Mouse (Mus musculus): ENCODE data around the gene Krt15. TPM values are rescaled to one million over a fixed set of nuclear protein-coding genes. Genes with fewer than 3 reads are reported as not detected.

Krt15 gene
- total RNA-seq, 2 experiments from 2014 or later = not detected

DNA sequence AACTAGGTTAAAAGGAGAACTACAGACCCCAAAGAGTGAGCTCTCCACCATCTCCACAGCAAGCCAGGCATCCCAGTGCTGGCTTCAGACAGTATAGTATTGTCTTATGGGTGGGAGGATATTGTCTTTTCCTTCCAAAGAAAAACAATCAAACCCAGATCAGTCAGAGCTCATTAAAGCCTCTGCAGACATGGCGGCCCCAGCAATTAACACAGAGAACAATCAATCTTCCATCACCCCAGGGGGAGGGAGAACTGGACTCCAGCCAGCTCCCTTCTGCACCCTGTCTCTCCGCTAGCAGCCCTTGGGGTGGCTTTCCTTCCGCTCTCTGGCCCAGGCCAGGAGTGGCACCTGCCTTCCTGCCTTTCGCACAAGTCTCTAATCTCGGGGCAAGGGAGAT, 2.0 kb upstream of the Krt15 start:
- intact Hi-C loops (cut with DNase I) = no loop called here
- peak; percentile 16 for DNase-seq

DNA sequence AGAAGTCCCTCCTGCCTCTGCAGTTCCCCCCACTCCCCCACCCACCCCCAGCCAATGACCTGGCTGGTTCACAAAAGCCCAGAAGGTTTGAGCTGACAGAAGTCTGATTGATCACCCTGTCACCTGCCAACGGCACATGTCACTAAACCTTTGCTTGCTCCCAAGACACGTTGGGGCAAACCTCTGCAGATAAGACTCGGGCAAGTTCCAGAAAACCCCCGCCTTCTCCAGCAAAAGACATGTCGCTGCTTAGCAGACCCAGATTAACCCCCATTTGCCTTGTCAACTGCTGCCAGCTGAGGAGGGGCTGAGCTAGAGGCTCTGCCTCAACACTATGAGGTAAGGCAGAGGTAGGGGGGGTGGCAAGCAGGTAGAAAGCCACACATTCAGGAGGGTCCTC, 831 bp upstream of the Krt15 start:
- DNase-seq = no peak
- intact Hi-C loops (cut with DNase I) = no loop called here

DNA sequence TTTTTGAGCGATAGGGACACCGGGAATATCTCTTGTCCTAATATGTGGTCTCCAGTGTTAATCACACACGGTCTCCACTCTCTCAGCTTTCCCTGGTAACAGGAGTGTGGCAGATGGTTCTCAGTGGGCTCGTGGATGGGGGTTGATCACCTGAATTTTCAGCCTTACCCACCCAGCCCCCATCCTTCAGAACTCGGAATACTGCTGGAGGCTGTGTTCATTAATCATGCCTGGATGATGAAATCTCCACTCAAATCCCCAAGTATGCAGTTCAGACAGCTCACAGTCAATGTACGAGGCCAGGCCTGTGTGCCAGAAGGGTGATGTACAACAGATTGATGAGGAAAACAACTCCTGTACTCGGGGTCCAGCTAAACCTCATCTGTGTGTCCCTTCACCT, 10.8 kb downstream of the Krt15 start:
- intact Hi-C loops (cut with DNase I) = no loop called here
- no peak for DNase-seq

DNA sequence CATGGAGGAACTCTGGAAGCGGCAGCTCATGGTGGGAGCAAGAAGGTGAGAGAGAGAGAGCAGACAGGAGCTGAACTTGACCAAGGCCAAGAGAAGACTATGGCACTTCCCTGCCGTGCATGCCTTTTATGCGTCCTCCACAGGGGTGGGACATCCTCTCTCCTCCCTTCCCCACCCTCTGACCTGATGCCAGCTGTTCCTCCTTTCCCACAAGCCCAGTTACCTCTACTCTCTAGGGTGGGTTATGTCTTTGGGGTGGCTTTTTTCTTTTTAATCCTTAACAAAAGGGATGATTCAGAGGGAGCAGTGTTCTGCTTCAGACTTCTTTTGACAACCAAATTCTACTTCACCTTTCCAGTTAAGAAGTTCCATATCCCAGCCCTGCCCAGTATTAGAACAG, 14.3 kb downstream of the Krt15 start, which contains the start of gene Krt13:
Krt13 (minus strand) TSS at position 101 of the 400 bp plus-strand sequence.
- no peak for DNase-seq
- intact Hi-C loops (cut with DNase I) = no loop called here

DNA sequence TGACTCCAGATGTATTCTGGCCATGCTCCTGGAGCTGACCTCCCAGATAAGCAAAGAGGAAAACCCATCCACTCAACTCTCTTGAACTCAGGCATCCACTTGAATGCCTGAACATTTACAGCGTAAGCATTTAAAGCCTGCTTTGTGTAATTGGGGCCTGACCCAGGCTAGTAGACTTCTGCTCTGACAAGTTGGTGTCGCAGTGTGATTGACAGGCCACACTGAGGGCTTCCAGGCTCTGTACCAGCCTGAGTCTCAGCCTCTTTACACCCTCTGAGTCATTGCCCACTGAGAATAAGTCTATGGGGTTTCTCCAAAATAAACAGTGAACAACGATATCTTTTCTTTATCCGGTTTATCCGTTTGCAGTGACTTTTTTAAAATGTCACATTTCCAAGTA, 15.4 kb downstream of the Krt15 start:
- DNase-seq = no peak
- intact Hi-C loops (cut with DNase I) = no loop called here

DNA sequence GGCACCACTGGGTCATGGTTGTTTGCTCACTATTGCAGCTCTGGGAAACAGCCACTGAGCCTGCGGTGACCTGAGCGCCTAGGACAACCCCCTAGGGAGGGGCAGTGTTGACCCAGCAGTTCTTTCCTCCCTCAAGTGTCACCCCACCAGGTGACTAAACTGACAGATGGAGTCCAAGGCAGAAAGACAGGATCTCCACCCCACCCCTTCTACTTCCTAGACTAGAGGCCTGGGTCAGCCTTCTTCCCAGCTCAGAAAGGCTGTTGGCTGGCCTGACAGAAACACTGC, 22.0 kb downstream of the Krt15 start:
- DNase-seq = no peak

DNA sequence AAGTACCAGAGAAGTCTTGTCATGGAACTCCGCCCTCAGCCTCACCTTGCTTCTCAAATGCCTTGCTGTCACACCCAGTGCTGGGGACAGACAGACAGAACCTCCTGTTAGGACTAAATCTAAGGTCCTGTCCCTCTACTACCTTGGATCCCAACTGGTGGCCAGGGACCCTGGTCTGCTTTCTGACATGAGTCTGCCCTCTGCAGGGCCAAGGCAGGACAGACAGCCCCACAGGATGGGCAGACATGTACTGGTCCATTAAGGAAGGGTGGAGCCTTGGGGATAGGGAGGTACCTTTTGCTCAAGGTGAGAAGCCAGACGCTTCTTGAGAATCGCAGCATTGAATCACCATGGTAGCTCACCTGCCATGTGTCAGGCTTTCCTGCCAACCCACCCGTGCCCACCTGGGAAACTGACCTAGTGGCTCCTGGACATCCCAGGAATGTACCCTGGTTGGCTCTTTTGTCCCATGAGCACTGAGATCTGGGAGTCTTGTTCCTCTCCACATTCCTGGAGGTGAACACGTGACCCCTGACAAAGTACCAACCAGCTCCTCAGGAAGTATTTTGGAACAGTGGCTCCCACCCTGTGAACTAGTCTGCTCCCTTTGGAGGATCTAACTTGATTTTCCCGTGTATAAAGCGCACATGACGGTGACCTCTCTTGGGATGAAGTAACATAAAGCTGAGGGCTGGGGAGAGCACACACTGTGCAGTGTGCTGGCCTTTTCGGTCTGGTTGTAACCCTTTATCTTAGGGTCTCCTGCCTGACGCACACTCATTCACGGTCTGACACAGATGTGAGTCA, 22.6 kb downstream of the Krt15 start:
- intact Hi-C loops (cut with DNase I) = no loop called here
- DNase-seq = no peak

More for the DNA sequence above, 22.0 kb downstream of the Krt15 start:
- intact Hi-C loops (cut with DNase I) = no loop called here

DNA sequence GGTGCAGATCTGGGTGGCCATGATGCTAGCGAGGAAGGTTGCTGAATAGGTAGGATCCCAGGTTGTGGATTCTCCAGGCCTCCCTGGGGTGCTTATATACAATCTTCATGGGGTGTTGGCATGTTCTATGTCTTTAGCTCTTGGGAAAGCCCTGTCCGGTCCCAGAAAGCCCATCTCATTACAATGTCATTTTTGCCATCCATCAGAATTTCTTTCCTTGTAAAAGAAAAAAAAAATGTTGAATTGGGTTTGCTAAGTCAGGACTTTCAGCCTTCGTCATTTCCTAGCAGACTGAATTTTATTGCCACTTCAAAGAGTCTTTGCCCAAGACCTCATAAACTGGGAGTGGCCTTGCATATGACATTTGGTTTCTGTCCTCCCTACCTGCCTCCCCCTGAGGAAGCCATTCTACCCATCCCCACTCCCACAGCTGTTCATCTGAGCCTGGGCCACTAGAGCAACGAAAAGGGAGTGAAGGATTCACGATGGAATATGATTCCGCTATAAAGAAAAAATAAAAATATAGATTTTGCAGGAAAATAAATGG, 30.1 kb downstream of the Krt15 start, which contains the start of gene Krt36:
Krt36 (minus strand) TSS at position 51 of the 547 bp plus-strand sequence.
- no peak for DNase-seq
- intact Hi-C loops (cut with DNase I) = no loop called here

DNA sequence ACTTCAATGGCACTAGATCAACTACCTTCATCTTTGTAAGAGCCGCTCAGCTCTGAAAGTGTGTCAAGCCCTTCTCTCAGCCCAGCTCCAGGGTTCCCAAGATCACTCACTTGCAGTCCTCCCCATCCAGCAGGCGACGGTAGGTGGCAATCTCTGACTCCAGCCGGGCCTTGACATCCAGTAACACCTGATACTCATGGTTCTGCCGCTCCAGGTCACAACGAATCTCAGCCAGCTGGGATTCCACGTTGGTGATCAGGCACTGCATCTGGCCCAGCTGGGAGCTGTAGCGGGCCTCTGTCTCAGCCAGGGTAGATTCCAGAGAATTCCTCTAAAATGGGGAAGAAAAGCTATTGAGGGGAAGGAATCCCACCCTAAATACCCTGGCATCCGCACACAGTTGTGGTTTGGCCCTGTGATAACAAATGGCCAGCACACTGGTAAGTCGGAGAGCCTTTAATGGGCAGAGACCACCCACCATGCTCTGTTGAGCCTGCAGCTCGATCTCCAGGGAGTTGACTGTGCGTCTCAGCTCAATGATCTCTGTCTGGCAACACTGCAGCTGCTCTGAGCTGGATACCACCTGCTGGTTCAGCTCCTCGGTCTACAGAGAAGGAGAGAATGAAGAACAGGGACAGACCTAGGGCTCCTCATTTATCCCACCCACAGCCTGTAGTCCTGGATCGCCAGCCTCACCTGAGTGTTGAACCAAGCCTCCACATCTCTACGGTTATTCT, 32.9 kb downstream of the Krt15 start:
- intact Hi-C loops (cut with DNase I) = no loop called here
- DNase-seq = no peak

DNA sequence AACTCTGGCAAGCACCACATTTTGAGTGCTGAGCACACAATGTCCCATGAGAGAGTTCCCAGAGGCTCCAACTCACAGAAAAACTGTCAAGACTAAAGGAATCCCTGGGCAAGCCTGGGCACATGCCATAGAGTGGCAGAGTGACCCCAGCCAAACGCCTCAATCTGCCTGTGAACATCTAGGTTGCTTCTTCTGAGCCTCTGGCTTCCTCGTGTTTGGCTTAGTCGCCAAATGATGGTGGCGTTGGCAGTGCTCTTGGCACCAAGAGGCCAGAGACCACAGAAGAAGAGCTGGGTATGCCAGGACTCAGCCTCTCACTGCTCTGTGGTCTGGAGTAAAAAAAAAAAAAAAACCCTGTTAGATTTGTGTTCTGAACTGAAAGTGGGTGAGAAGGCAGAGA, 35.3 kb downstream of the Krt15 start:
- intact Hi-C loops (cut with DNase I) = no loop called here
- DNase-seq = no peak

DNA sequence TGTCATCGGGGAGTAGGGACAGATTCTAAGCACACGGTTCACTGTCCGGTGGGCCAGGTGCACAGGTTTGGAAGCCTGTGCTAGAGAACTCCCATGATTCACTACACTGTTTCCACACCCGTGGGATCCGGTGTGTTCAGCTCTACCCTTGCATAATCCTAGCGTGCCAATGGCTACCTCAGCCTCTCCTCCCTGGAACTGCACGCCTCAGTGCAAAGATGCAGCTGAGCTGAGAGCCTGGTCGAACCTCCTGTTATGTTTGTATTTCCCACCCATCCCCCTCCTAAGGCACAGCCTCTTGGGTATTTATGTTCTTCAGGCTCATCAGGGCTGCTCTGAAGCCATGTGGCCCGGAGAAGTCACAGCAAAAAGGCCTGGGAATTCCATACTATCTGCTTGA, 37.9 kb downstream of the Krt15 start:
- intact Hi-C loops (cut with DNase I) = no loop called here
- no peak for DNase-seq

DNA sequence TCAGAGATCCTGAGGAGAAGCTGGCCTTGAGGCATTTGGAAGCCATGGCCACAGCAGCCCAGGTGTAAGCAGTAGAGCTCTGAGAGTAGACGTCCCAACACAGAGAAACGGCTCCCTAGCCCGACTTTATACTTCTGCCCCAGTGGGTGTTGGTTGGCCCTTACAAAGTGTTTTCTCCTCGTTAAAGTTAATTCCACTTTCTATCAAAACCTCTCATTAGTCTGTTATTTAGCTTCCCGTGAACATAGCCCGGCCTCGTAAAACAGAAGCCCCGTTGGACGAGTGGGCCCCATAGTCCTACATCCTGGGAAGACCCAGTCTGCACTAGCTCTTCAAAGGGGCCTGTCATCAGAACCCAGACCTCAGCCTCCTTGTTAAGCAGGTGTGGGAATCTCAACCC, 39.6 kb downstream of the Krt15 start, which contains the start of gene Krt35:
Krt35 (minus strand) TSS at position 101 of the 400 bp plus-strand sequence.
- DNase-seq = no peak
- intact Hi-C loops (cut with DNase I) = no loop called here

DNA sequence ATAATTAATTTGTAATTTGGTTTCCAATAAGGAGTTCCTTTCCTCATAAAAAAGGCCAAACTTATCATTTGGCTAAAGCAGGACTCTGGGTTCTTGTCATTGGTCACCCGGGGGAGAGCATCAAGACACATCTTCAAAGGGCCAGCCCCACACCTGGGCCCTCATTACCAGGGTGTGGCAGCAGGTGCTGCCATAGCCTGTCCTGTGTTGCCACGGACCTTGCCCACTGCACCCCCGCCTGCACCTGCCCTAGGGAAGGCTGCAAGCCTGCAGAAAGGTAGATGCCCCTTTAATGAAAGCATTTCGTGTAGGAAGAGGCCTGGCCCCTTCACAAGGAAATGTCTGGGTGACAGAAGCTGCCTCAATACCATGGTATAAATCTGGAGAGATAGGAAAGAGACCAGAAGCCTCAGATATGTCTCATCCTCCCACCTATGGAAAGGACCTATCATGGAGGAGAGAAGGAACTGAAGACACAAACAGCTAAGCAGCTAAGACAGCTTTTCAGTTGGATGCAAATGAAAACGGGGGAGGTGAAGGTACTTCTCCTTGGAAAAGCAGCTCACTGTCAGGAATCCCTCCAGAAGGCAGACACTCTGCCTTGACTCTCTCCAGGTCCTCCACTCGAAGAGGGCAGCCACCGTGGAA, 47.2 kb downstream of the Krt15 start:
- intact Hi-C loops (cut with DNase I) = no loop called here
- no peak for DNase-seq

DNA sequence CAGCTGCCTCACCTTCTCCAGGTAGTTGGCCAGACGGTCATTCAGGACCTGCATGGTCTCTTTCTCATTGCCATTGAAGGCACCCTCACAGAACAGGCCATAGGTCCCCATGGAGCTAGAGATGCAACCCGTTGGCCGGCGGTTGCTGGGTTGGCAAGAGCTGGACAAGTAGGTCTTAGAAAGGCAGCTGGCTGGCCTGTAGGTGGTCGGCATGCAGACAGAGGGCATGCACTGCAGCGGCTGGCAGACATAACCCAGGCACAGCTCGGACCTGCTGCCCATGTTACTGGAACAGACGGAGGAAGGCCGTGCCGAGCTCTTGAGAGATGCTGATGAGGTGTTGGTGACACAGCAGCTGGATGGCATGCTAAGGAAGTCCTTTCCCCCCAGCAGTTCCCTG, 47.9 kb downstream of the Krt15 start, which contains the start of gene Krt32:
Krt32 (minus strand) TSS at position 366 of the 400 bp plus-strand sequence.
- DNase-seq = peak; percentile 27
- intact Hi-C loops (cut with DNase I) = no loop called here

Other genes with a start within 250 kb of the Krt15 start
- not detected for gene Krtap31-1, start 228.0 kb downstream of the Krt15 start, total RNA-seq (2021)
- not detected for gene Gm11565, start 221.2 kb downstream of the Krt15 start, total RNA-seq (2021)
- gene Krtap31-2, start 199.6 kb downstream of the Krt15 start, total RNA-seq (2021) = not detected
- not detected for gene Krtap9-5, start 187.5 kb downstream of the Krt15 start, total RNA-seq (2021)
- not detected for gene Krtap29-1, start 156.9 kb downstream of the Krt15 start, total RNA-seq (2021)
- not detected for gene Krtap16-1, start 149.3 kb downstream of the Krt15 start, total RNA-seq (2021)
- gene Krtap17-1, start 141.9 kb downstream of the Krt15 start, total RNA-seq (2021) = not detected
- gene Krt33a, start 119.7 kb downstream of the Krt15 start, total RNA-seq (2021) = under 1 TPM in 1 of 2 experiments, not detected in 1; 0.30 TPM
- gene Krt33b, start 106.1 kb downstream of the Krt15 start, total RNA-seq (2021) = not detected
- not detected for gene Krt34, start 94.4 kb downstream of the Krt15 start, total RNA-seq (2021)
- not detected for gene Krt31, start 85.4 kb downstream of the Krt15 start, total RNA-seq (2021)
- gene Krt32, start 47.7 kb downstream of the Krt15 start, total RNA-seq (2021) = not detected
- gene Krt35, start 39.7 kb downstream of the Krt15 start, total RNA-seq (2021) = not detected
- gene Krt36, start 30.3 kb downstream of the Krt15 start, total RNA-seq (2021) = not detected
- gene Krt13, start 14.4 kb downstream of the Krt15 start, total RNA-seq (2021) = not detected
- 1 to 10 TPM; 1.2 to 1.5 TPM for gene Krt19, start 12.7 kb upstream of the Krt15 start, total RNA-seq (2021)
- under 1 TPM; 0.52 to 0.56 TPM for gene Krt9, start 57.3 kb upstream of the Krt15 start, total RNA-seq (2021)
- gene Krt14, start 71.6 kb upstream of the Krt15 start, total RNA-seq (2021) = under 1 TPM in 1 of 2 experiments, not detected in 1; 0.32 TPM
- gene Krt16, start 113.0 kb upstream of the Krt15 start, total RNA-seq (2021) = not detected
- gene Krt17, start 125.1 kb upstream of the Krt15 start, total RNA-seq (2021) = not detected
- gene Krt42, start 133.9 kb upstream of the Krt15 start, total RNA-seq (2021) = not detected
- 100 to 1,000 TPM; 642 to 677 TPM for gene Eif1, start 184.0 kb upstream of the Krt15 start, total RNA-seq (2021)
- gene Gast, start 198.5 kb upstream of the Krt15 start, total RNA-seq (2021) = not detected
- 100 to 1,000 TPM in 1 of 2 experiments, 10 to 100 TPM in 1; 43.8 to 116 TPM for gene Hap1, start 220.2 kb upstream of the Krt15 start, total RNA-seq (2021)